Mouse (Mus musculus) left cerebral cortex, postnatal 25 days (tissue): ENCODE measurements around the gene Psmd1. TPM values are rescaled to one million over a fixed set of nuclear protein-coding genes. Genes with fewer than 3 reads are reported as not detected.

Experiments used
- total RNA-seq, 2 experiments: library from RNA; stranded (reverse); gene quantifications; 2 replicates each; pipeline ENCODE4 v1.2.3; 2021

Gene Psmd1
- total RNA-seq, 2 experiments from 2014 or later = 103 to 108 TPM

Other genes starting within 250 kb of the Psmd1 start
- gene Itm2c, start 170.1 kb upstream of the Psmd1 start, total RNA-seq = 100 to 1,000 TPM; 732 to 765 TPM
- gene 4933407L21Rik, start 135.9 kb upstream of the Psmd1 start, total RNA-seq = 1 to 10 TPM; 5.5 to 7.0 TPM
- under 1 TPM in 1 of 2 experiments, not detected in 1; 0.09 TPM for gene Gpr55, start 103.4 kb upstream of the Psmd1 start, total RNA-seq
- under 1 TPM; 0.41 to 0.57 TPM for gene Spata3, start 47.6 kb upstream of the Psmd1 start, total RNA-seq
- 1 to 10 TPM; 7.2 to 8.0 TPM for gene 2810459M11Rik, start 18.5 kb upstream of the Psmd1 start, total RNA-seq
- gene Htr2b, start 47.6 kb downstream of the Psmd1 start, total RNA-seq = under 1 TPM in 1 of 2 experiments, not detected in 1; 0.23 TPM
- gene Gm21972, start 69.2 kb downstream of the Psmd1 start, total RNA-seq = 1 to 10 TPM; 2.8 to 5.4 TPM
- gene Armc9, start 90.4 kb downstream of the Psmd1 start, total RNA-seq = 10 to 100 TPM; 39.1 to 45.9 TPM
- gene B3gnt7, start 238.4 kb downstream of the Psmd1 start, total RNA-seq = 1 to 10 TPM; 1.2 to 1.4 TPM